Mouse (Mus musculus) limb, embryonic 11.5 days (tissue): Measurements from ENCODE around the gene Slc12a8. TPM values are rescaled to one million over a fixed set of nuclear protein-coding genes. Genes with fewer than 3 reads are reported as not detected.
A peak's percentile ranks its signal among the peaks of the same experiment; 100 is the strongest.

Experiments used
- ATAC-seq: fragments of 200-750 bp; cut with Nextera tagmentation; 2 replicates; pipeline ENCODE4 v1.8.0; 2017; ENCODE audit warnings: low read depth; ENCODE audit not compliant: insufficient number of reproducible peaks, low FRiP score, low TSS enrichment
- DNase-seq: peaks from one replicate; pipeline ENCODE4 v3.0.0-alpha.2; 2015; ENCODE audit warnings: low spot score
- H3K27ac ChIP-seq: fragments of 300-500 bp; sonication (generic); replicated peaks from 2 replicates; pipeline ENCODE4 v1.5.1; 2014; ENCODE audit warnings: low read depth, mild to moderate bottlenecking, low read length
- H3K27me3 ChIP-seq: fragments of 300-500 bp; sonication (generic); 2 replicates; pipeline ENCODE4 v1.6.1; 2014; ENCODE audit warnings: mild to moderate bottlenecking, low read length, mixed read lengths; ENCODE audit not compliant: control insufficient read depth, insufficient read depth
- H3K36me3 ChIP-seq: fragments of 300-500 bp; sonication (generic); 2 replicates; pipeline ENCODE4 v1.6.1; 2014; ENCODE audit warnings: mild to moderate bottlenecking, low read length, moderate library complexity, mixed read lengths; ENCODE audit not compliant: control insufficient read depth, insufficient read depth
- H3K4me1 ChIP-seq: fragments of 300-500 bp; sonication (generic); 2 replicates; pipeline ENCODE4 v1.6.1; 2014; ENCODE audit warnings: low read length, mixed read lengths; ENCODE audit not compliant: control insufficient read depth, insufficient read depth
- H3K4me2 ChIP-seq: fragments of 300-500 bp; sonication (generic); 2 replicates; pipeline ENCODE4 v1.6.1; 2014; ENCODE audit warnings: low read depth, mild to moderate bottlenecking, moderate library complexity; ENCODE audit not compliant: severe bottlenecking
- H3K4me3 ChIP-seq: fragments of 300-500 bp; sonication (generic); 2 replicates; pipeline ENCODE4 v1.5.1; 2014; ENCODE audit warnings: low read depth, low read length
- H3K9ac ChIP-seq: fragments of 300-500 bp; sonication (generic); 2 replicates; pipeline ENCODE4 v1.6.1; 2014; ENCODE audit warnings: mild to moderate bottlenecking, low read length
- H3K9me3 ChIP-seq: fragments of 300-500 bp; sonication (generic); 2 replicates; pipeline ENCODE4 v1.6.1; 2016; ENCODE audit warnings: low read length; ENCODE audit not compliant: control insufficient read depth
- WGBS: fragments of 180-500 bp; shearing (Covaris S2); extraction: QIAGEN DNeasy Blood & Tissue Kit; methylation state at CpG from one replicate; pipeline ENCODE4 v1.1.7; 2014; 5-methylcytosine and 5-hydroxymethylcytosine counted together
- polyA plus RNA-seq: library from polyadenylated mRNA; unstranded; fragments of >200 nt; fragmentation: Nextera tagmentation; extraction: Ambion mirVana; gene quantifications from 2 replicates; pipeline ENCODE4 v1.2.1, GENCODE M21; 2014

The Slc12a8 gene
- polyA plus RNA-seq, 1 experiment from 2014 or later: 0.49 TPM

DNA sequence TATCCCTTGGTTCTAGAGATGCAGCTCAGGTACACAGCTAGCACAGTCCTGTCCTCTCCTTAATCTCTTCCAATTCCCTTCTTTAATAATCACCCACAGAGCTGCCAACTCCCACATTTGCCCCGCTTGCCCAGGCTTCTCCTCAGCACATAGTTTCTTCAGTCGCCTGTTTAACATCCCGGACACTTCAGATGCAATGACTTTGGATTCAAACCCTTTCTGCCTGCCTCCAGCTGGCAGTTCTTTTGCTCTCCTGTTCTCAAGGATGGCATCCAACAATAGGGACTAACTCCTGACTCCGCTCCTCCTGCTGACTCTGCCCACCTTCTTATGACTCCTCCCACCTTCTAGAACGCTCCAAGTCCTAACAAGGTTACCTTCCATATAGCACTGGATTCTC lies 75.2 kb downstream of the Slc12a8 start:
- no peak overlapping the region for H3K27ac ChIP-seq
- 94% methylated on average over 5 of the region's 5 CpGs for WGBS
- H3K36me3 ChIP-seq: no peaks in the 10 kb centered on the region
- DNase-seq (no peak), ATAC-seq (no peak)
- peaks cover 5% of the 10 kb centered on the region for H3K4me1 ChIP-seq
- no peak overlapping the region for H3K4me2 ChIP-seq
- no peaks in the 10 kb centered on the region for H3K27me3 ChIP-seq
- no peak overlapping the region for H3K9ac ChIP-seq
- H3K4me3 ChIP-seq: no peak overlapping the region
- no peaks in the 10 kb centered on the region for H3K9me3 ChIP-seq

DNA sequence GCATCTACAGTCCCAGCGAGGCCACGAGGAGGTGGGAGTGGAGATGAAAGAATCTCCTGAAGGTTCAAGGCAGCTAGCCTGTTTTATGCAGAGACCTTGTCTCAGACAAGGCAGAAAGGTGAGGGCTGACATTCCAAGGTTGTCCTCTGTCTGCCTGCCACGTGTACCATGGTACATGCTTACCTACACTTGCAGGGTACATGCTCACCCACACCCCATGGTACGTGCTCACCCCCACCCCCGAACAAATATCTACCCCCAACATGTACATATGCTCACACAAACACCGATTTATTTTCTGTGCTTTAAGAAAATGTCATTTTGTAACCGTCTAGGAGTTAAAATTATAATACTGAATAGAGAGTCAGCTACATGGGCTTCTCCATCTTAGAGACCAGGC lies 76.3 kb downstream of the Slc12a8 start:
- no peaks in the 10 kb centered on the region for H3K9me3 ChIP-seq
- no peak for DNase-seq
- no peak overlapping the region for H3K4me2 ChIP-seq
- H3K27ac ChIP-seq: no peak overlapping the region
- no peak for ATAC-seq
- H3K9ac ChIP-seq: no peak overlapping the region
- H3K27me3 ChIP-seq: no peaks in the 10 kb centered on the region
- no peak overlapping the region for H3K4me3 ChIP-seq
- 82% methylated on average over 7 of the region's 7 CpGs for WGBS
- H3K36me3 ChIP-seq: no peaks in the 10 kb centered on the region
- H3K4me1 ChIP-seq: no peaks in the 10 kb centered on the region

DNA sequence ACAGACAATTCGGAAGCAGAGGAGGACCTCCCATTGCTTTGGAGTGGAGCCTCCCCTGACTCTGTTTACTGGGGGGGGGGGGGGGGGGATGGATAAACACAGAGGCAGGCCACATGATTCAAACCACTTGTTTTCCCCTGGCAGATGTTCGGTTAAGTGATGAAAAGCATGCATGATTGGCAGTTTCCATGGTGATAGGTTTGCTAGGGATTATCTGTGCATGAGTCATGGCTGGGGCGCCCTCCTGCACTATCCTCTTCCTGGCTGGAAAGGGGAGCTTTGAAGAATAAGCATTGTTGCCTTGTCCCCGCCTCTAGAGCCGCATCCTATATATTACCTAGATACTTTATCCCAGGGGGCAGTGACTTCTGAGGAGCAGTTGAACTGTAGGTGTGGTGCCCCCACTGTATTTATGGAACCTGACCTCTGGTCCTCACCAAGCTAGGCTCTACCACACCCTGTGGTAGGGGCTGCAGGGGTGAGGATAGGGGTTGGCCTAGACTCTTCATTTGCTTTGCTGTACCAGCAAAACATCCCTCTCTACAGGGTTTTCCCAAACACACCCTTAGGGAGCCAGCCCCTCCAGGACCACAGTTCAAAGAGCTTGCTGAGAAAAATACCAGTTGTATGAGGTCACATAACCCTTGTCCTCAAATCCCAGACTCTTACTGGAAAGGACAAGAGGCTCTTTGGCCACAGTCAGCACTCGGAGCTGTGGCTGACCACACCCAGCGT lies 77.1 kb downstream of the Slc12a8 start:
- H3K4me1 ChIP-seq: no peaks in the 10 kb centered on the region
- DNase-seq: no peak

DNA sequence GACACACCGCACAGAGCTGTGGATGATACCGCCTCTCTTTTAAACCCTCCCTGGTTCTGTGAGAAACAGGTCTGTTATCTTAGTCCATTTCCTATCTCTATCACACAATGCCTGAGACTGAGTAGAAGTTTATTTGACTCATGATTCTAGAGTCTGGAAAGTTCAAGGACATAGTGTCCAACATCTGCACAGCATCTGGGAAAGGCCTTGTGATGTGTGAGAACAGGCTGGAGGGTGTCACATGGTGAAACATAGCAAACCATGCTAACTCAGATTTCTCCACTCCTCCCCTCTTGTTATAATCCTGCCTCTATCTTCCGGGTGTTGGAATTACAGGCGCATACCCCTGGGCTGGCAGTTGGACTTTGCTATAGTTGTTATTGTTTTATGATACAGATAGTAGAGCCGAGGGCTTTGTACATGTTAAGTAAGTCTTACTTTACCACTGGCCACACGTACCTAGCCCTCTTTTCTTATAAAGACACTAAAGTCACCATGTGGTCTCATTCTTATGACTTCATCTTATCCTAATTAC lies 78.2 kb downstream of the Slc12a8 start:
- DNase-seq: no peak
- no peaks in the 10 kb centered on the region; the same call in 1 of the 2 replicates for H3K9me3 ChIP-seq
- no peak overlapping the region for H3K4me2 ChIP-seq
- 86% methylated on average over 6 of the region's 6 CpGs for WGBS
- no peaks in the 10 kb centered on the region for H3K36me3 ChIP-seq
- no peak for ATAC-seq
- H3K27me3 ChIP-seq: no peaks in the 10 kb centered on the region
- no peak overlapping the region for H3K4me3 ChIP-seq
- no peak overlapping the region for H3K9ac ChIP-seq
- no peak overlapping the region for H3K27ac ChIP-seq
- no peaks in the 10 kb centered on the region for H3K4me1 ChIP-seq

More for the DNA sequence above, 77.1 kb downstream of the Slc12a8 start:
- Histone ChIP-seq H3K9ac (no peak overlapping the region), H3K27me3 (no peaks in the 10 kb centered on the region), H3K36me3 (no peaks in the 10 kb centered on the region), H3K27ac (no peak overlapping the region), H3K4me2 (no peak overlapping the region), H3K4me3 (no peak overlapping the region), H3K9me3 (no peaks in the 10 kb centered on the region)
- ATAC-seq: no peak
- WGBS: 68% methylated on average over 7 of the region's 7 CpGs

DNA sequence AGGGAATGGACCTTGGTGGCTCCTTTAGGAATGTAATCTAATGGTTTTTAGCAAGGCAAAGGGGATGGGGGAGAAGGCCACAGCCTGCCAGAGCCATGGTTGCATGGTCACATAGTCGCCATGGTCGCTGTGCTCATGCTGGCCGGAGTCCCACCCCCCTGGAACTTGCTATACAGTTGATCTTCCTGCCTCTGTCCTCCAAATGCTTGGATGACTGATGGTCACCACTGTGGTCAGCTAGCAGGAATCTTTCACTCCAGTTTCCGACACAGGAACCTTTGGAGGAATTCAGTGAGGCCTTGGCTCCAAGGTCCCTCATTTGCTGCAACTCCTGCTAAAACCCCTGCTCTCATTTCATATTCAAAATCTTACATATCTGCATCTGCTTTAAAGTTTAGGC lies 79.1 kb downstream of the Slc12a8 start:
- Histone ChIP-seq H3K27me3 (no peaks in the 10 kb centered on the region), H3K9me3 (no peaks in the 10 kb centered on the region; the same call in 1 of the 2 replicates), H3K36me3 (no peaks in the 10 kb centered on the region), H3K4me3 (no peak overlapping the region), H3K4me1 (no peaks in the 10 kb centered on the region), H3K9ac (no peak overlapping the region), H3K27ac (no peak overlapping the region), H3K4me2 (no peak overlapping the region)
- DNase-seq (no peak), ATAC-seq (no peak)
- WGBS: 91% methylated on average over 4 of the region's 4 CpGs

DNA sequence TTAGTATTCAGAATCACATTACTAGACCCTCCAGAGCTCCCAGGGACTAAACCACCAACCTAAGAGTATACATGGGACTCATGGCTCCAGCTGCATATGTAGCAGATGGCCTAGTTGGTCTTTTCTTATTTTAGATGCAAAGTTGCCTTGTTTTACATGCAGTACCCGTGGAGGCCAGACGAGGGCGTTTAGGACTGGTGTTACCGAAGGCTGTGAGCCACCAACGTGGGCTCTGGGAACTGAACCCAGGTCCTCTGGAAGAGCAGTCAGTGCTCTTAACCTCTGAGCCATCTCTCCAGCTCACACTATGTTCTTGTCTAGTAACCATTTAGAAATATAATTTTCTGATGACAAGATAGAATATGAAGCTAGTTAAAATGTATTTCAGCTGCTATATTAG lies 83.1 kb downstream of the Slc12a8 start:
- peak; percentile 60 for DNase-seq
- no peak for ATAC-seq
- H3K27ac ChIP-seq: no peak overlapping the region
- H3K9me3 ChIP-seq: no peaks in the 10 kb centered on the region; the same call in 1 of the 2 replicates
- H3K4me2 ChIP-seq: no peak overlapping the region
- no peaks in the 10 kb centered on the region for H3K36me3 ChIP-seq
- H3K9ac ChIP-seq: no peak overlapping the region
- no peaks in the 10 kb centered on the region for H3K27me3 ChIP-seq
- H3K4me1 ChIP-seq: no peaks in the 10 kb centered on the region
- H3K4me3 ChIP-seq: no peak overlapping the region
- WGBS: 30% methylated on average over 5 of the region's 5 CpGs

DNA sequence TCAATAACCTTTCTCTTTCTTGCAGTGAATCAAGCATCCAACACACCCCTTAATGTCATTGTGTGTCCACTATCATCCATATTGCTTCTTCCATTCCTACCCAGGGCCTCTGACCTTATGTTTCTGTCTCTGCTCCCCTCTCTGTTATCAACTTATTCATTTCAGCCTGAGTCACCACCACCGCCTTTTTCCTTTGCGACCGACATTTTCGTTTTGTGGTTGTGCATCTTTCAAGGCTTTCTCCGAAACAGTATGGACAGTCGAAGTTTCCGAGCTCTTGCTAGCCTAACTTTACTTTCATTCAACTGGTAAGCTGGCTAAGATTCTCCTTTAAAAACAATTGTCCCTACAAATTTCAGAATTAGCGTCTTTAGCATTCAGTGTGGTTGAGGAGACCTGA lies 84.2 kb downstream of the Slc12a8 start:
- Histone ChIP-seq H3K4me1 (no peaks in the 10 kb centered on the region), H3K36me3 (no peaks in the 10 kb centered on the region), H3K4me3 (no peak overlapping the region), H3K9me3 (no peaks in the 10 kb centered on the region; the same call in 1 of the 2 replicates), H3K27me3 (no peaks in the 10 kb centered on the region), H3K27ac (no peak overlapping the region), H3K9ac (no peak overlapping the region), H3K4me2 (no peak overlapping the region)
- WGBS: 95% methylated on average over 8 of the region's 8 CpGs
- no peak for ATAC-seq
- no peak for DNase-seq

DNA sequence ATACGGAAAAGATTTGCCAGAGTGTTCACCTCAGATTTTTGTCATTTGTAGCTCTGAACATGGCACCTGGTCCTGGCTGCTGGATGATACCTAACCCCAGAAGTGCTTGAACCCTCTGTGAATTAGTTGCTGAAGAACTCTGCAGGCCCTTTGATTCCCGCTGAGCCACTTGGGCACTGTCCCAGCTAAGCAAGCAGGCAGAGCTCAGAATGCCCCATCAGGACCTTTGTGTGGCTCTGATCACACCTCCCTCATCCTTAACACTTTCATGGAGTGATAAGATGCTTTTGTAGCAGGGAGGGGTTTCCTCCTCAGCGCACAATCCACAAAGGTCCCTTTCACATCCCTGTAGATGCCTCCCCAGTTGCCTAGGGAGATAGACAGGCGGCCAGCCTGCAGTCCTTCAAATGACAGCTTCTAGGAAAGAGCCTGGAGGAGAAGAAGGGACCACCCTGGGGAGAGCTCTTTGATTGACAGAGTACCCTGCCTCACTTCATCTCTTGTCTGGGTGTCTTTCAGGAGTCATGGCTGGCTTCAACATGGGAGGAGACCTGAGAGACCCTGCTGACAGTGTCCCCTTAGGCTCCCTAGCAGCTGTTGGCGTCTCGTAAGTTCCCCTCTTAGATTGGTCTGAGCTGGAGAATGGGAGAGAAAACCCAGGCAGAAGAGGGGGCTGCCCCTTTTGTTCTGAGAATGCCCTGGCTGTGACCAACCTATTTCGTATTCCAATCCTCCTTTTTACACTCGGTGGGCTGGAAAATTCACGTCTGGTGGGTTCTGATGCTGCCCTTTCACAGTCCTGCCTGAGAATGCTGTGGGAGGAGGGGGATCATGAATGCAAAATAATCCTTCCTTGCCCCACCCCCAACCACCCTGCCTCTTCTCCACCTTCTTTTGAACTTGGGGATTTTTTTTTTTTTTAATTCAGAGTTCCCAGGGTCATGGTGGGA lies 88.8 kb downstream of the Slc12a8 start:
- Histone ChIP-seq H3K9me3 (no peaks in the 10 kb centered on the region; the same call in 1 of the 2 replicates), H3K27me3 (no peaks in the 10 kb centered on the region), H3K36me3 (no peaks in the 10 kb centered on the region), H3K9ac (no peak overlapping the region), H3K4me1 (no peaks in the 10 kb centered on the region), H3K27ac (no peak overlapping the region), H3K4me3 (no peak overlapping the region), H3K4me2 (no peak overlapping the region)
- ATAC-seq (no peak), DNase-seq (no peak)
- 32% methylated on average over 9 of the region's 9 CpGs for WGBS
